Comparison of ENCODE assay signal across 10 mouse cellular contexts in genomic region chr7:45456721-45457203, GRCm38 (mm10). TPM values are rescaled to one million over a fixed set of nuclear protein-coding genes. Genes with fewer than 3 reads are reported as not detected.
DNase-seq lines count a peak whose midpoint lies in the region; ATAC-seq and TF ChIP-seq lines count a peak whose summit lies in the region.
"Had no signal": no experiment of that assay in that cellular context is flagged by ENCODE, and none has a peak within 500 bp of the region (broad histone marks: within the 10 kb centered on the region; RNA-seq: fewer than 3 reads in every experiment).

No protein-coding gene starts in this region.

- no peak for TF ChIP-seq CTCF in spleen, adult 2 months (IDR thresholded peaks at IDR 0.05; ENCODE audit: extremely low read depth, insufficient read depth, insufficient read length, insufficient replicate concordance)
- no peak for TF ChIP-seq CTCF in stomach, postnatal 0 days (IDR thresholded peaks at IDR 0.05; ENCODE audit: low read depth)

- peaks cover 6% of the 10 kb centered on the region; the same call in 1 of the 2 replicates for H3K4me1 ChIP-seq in spleen, adult 2 months (ENCODE audit: control insufficient read depth, insufficient read depth, insufficient read length)
- H3K4me1 ChIP-seq in liver, embryonic 12.5 days: peaks cover 47% of the 10 kb centered on the region
- H3K4me1 ChIP-seq in stomach, postnatal 0 days (replicated peaks; ENCODE audit: control insufficient read depth, insufficient read depth): peaks cover 7% of the 10 kb centered on the region

- peak overlapping the region; percentile 4 for H3K27ac ChIP-seq in spleen, adult 2 months (ENCODE audit: insufficient read depth, low read length)
- peak overlapping the region; percentile 96 for H3K27ac ChIP-seq in liver, embryonic 12.5 days
- H3K27ac ChIP-seq in stomach, postnatal 0 days (replicated peaks): no peak overlapping the region; the same call in 1 of the 2 replicates

- no peaks in the 10 kb centered on the region for H3K9me3 ChIP-seq in liver, embryonic 12.5 days (replicated peaks)
- no peaks in the 10 kb centered on the region for H3K9me3 ChIP-seq in stomach, postnatal 0 days (ENCODE audit: control insufficient read depth, low read length)

- TF ChIP-seq POLR2A in spleen, adult 2 months (IDR thresholded peaks at IDR 0.05; ENCODE audit: low read depth, low read length): no peak

- H3K4me2 ChIP-seq in liver, embryonic 12.5 days: peak overlapping the region; percentile 88
- no peak overlapping the region for H3K4me2 ChIP-seq in stomach, postnatal 0 days (replicated peaks; ENCODE audit: low read depth)

- WGBS in spleen, adult 2 months: 64% methylated on average over 9 of the region's 9 CpGs
- WGBS in liver, embryonic 12.5 days (ENCODE audit: insufficient replicate concordance): 48% methylated on average over 9 of the region's 9 CpGs
- WGBS in stomach, postnatal 0 days: 37% methylated on average over 9 of the region's 9 CpGs

- H3K4me3 ChIP-seq in spleen, adult 2 months (ENCODE audit: extremely low read depth, insufficient read depth, insufficient read length): no peak overlapping the region
- H3K4me3 ChIP-seq in liver, embryonic 12.5 days: peak overlapping the region; percentile 87
- no peak overlapping the region for H3K4me3 ChIP-seq in stomach, postnatal 0 days (ENCODE audit: low read depth, low read length)

- DNase-seq in adrenal gland, adult (ENCODE audit: inconsistent age in 2 of 2, low spot score in 1 of 2): peak; percentile 42 to 69
- no peak for DNase-seq in adrenal gland, postnatal 10 days
- no peak for DNase-seq in spleen, adult 2 months (ENCODE audit: low read depth in 1 of 2, low spot score in 2 of 2)
- DNase-seq in spleen, adult 18-20 months: no peak
- DNase-seq in stomach, postnatal 0 days (ENCODE audit: low spot score): peak; percentile 44
- DNase-seq in layer of hippocampus, adult 11-12 months (ENCODE audit: low spot score): no peak
- no peak for DNase-seq in spleen, postnatal 10 days (ENCODE audit: low spot score in 2 of 2)
- DNase-seq: cerebellum, postnatal 25 days; lung, postnatal 10 days had no signal

- peaks cover 17% of the 10 kb centered on the region for H3K36me3 ChIP-seq in spleen, adult 2 months (ENCODE audit: control insufficient read depth, insufficient read depth, low read length)
- H3K36me3 ChIP-seq in liver, embryonic 12.5 days: peaks cover 53% of the 10 kb centered on the region
- peaks cover 22% of the 10 kb centered on the region for H3K36me3 ChIP-seq in stomach, postnatal 0 days (ENCODE audit: control insufficient read depth, insufficient read depth, low read length)

- H3K9ac ChIP-seq in liver, embryonic 12.5 days: peak overlapping the region; percentile 93; the same call in 1 of the 2 replicates
- no peak overlapping the region for H3K9ac ChIP-seq in stomach, postnatal 0 days (ENCODE audit: low read length)

- H3K27me3 ChIP-seq in spleen, adult 2 months (ENCODE audit: control insufficient read depth, insufficient read depth, low read length): no peaks in the 10 kb centered on the region
- no peaks in the 10 kb centered on the region for H3K27me3 ChIP-seq in liver, embryonic 12.5 days (replicated peaks)
- no peaks in the 10 kb centered on the region for H3K27me3 ChIP-seq in stomach, postnatal 0 days (ENCODE audit: control insufficient read depth, insufficient read depth, low read length)

- ATAC-seq in liver, embryonic 12.5 days: no peak
- no peak for ATAC-seq in stomach, postnatal 0 days (ENCODE audit: low FRiP score, low TSS enrichment)

- TF ChIP-seq EP300 in stomach, postnatal 0 days (optimal IDR thresholded peaks at IDR 0.05): no peak

RNA-seq across cellular contexts. Expression of gene Ftl1, which starts 2.9 kb away (rescaled TPM):
- 100 to 1,000 TPM; 527 to 606 TPM for total RNA-seq in adrenal gland, postnatal 10 days (2021)
- polyA plus RNA-seq in spleen, adult 2 months (2012; rRNA removed): 2,804 and 3,579 TPM in 2 replicates
- 7,751 and 8,218 TPM in 2 replicates for polyA plus RNA-seq in liver, embryonic 12.5 days (2016; fragmentation: Nextera tagmentation; extraction: Ambion mirVana)
- 3,647 and 3,760 TPM in 2 replicates for polyA plus RNA-seq in stomach, postnatal 0 days (2015; fragmentation: Nextera tagmentation; extraction: Ambion mirVana)

RNA-seq across cellular contexts. Expression of gene Bax, which starts 9.9 kb away (rescaled TPM):
- 10 to 100 TPM; 52.7 to 53.6 TPM for total RNA-seq in adrenal gland, postnatal 10 days (2021)
- 129 and 163 TPM in 2 replicates for polyA plus RNA-seq in spleen, adult 2 months (2012; rRNA removed)
- polyA plus RNA-seq in liver, embryonic 12.5 days (2016; fragmentation: Nextera tagmentation; extraction: Ambion mirVana): 147 and 155 TPM in 2 replicates
- 119 and 120 TPM in 2 replicates for polyA plus RNA-seq in stomach, postnatal 0 days (2015; fragmentation: Nextera tagmentation; extraction: Ambion mirVana)

RNA-seq across cellular contexts. Expression of gene Ruvbl2, which starts 18.9 kb away (rescaled TPM):
- 10 to 100 TPM; 50.2 to 58.9 TPM for total RNA-seq in adrenal gland, postnatal 10 days (2021)
- polyA plus RNA-seq in spleen, adult 2 months (2012; rRNA removed): 55.3 and 56.0 TPM in 2 replicates
- 135 and 141 TPM in 2 replicates for polyA plus RNA-seq in liver, embryonic 12.5 days (2016; fragmentation: Nextera tagmentation; extraction: Ambion mirVana)
- polyA plus RNA-seq in stomach, postnatal 0 days (2015; fragmentation: Nextera tagmentation; extraction: Ambion mirVana): 46.2 and 46.7 TPM in 2 replicates

RNA-seq across cellular contexts. Expression of gene Gys1, which starts 22.1 kb away (rescaled TPM):
- total RNA-seq in adrenal gland, postnatal 10 days (2021): 10 to 100 TPM; 66.7 to 92.5 TPM
- 12.4 and 14.4 TPM in 2 replicates for polyA plus RNA-seq in spleen, adult 2 months (2012; rRNA removed)
- polyA plus RNA-seq in liver, embryonic 12.5 days (2016; fragmentation: Nextera tagmentation; extraction: Ambion mirVana): 8.6 and 10.2 TPM in 2 replicates
- 10.1 and 10.6 TPM in 2 replicates for polyA plus RNA-seq in stomach, postnatal 0 days (2015; fragmentation: Nextera tagmentation; extraction: Ambion mirVana)

RNA-seq across cellular contexts. Expression of gene Tulp2, which starts 24.9 kb away (rescaled TPM):
- under 1 TPM; 0.64 to 0.69 TPM for total RNA-seq in adrenal gland, postnatal 10 days (2021)
- polyA plus RNA-seq in spleen, adult 2 months (2012; rRNA removed): 0.04 and 0.49 TPM in 2 replicates
- polyA plus RNA-seq in liver, embryonic 12.5 days (2016; fragmentation: Nextera tagmentation; extraction: Ambion mirVana): 1.9 and 2.0 TPM in 2 replicates
- polyA plus RNA-seq in stomach, postnatal 0 days (2015; fragmentation: Nextera tagmentation; extraction: Ambion mirVana): 0.32 and 0.42 TPM in 2 replicates

Comparison
In these comparisons a context has a peak if more than half of its experiments do, and no peak if none do; other contexts are left out.
1. DNase-seq: peak in adrenal gland, adult (2 of 2) and stomach, postnatal 0 days (single experiment); none in adrenal gland, postnatal 10 days (single experiment), spleen, adult 2 months (0 of 2), spleen, adult 18-20 months (0 of 2), layer of hippocampus, adult 11-12 months (single experiment) and spleen, postnatal 10 days (0 of 2).